Mouse (Mus musculus) liver, adult 2 months (tissue): ENCODE measurements around the gene Oxct2a. TPM values are rescaled to one million over a fixed set of nuclear protein-coding genes. Genes with fewer than 3 reads are reported as not detected.

Experiments used
- DNase-seq: peaks from one replicate; pipeline ENCODE4 v3.0.0-alpha.2; 2011; ENCODE audit warnings: low read depth, low spot score; ENCODE audit errors: extremely low read depth
- H3K27ac ChIP-seq: fragments of 200-500 bp; replicated peaks from 2 replicates; pipeline ENCODE4 v1.5.1; 2012; ENCODE audit warnings: low read depth, mild to moderate bottlenecking, control low read depth, inconsistent platforms, low read length; ENCODE audit not compliant: insufficient read depth
- H3K27me3 ChIP-seq: fragments of 200-500 bp; 2 replicates; pipeline ENCODE4 v1.6.1; 2012; ENCODE audit warnings: mild to moderate bottlenecking, moderate library complexity, low read length, inconsistent platforms; ENCODE audit not compliant: control insufficient read depth, insufficient read depth
- H3K36me3 ChIP-seq: fragments of 200-500 bp; 2 replicates; pipeline ENCODE4 v1.6.1; 2012; ENCODE audit warnings: low read length, inconsistent platforms; ENCODE audit not compliant: control insufficient read depth, insufficient read depth
- H3K4me1 ChIP-seq: fragments of 200-500 bp; 2 replicates; pipeline ENCODE4 v1.6.1; 2011; ENCODE audit warnings: low read length; ENCODE audit not compliant: control insufficient read depth, insufficient read depth
- H3K4me3 ChIP-seq: fragments of 200-500 bp; 2 replicates; pipeline ENCODE4 v1.5.1; 2011; ENCODE audit warnings: low read depth, mild to moderate bottlenecking, control low read depth, low read length, moderate library complexity; ENCODE audit not compliant: insufficient read depth
- H3K79me2 ChIP-seq: fragments of 200-500 bp; 2 replicates; pipeline ENCODE4 v1.6.1; 2012; ENCODE audit warnings: inconsistent platforms, mild to moderate bottlenecking, low read length, moderate library complexity; ENCODE audit not compliant: control insufficient read depth, insufficient read depth
- H3K9ac ChIP-seq: fragments of 200-500 bp; 2 replicates; pipeline ENCODE4 v1.6.1; 2012; ENCODE audit warnings: low read depth, mild to moderate bottlenecking, control low read depth, inconsistent platforms, low read length
- CTCF ChIP-seq: fragments of 200-500 bp; IDR thresholded peaks from 2 replicates; pipeline ENCODE4 v1.5.1; 2011; ENCODE audit warnings: low read depth, low read length, control low read depth
- POLR2A ChIP-seq: fragments of 200-500 bp; IDR thresholded peaks from 2 replicates; pipeline ENCODE4 v1.6.1; 2011; ENCODE audit warnings: low read length, control low read depth; ENCODE audit not compliant: insufficient read depth; ENCODE audit errors: extremely low read depth
- WGBS: fragments of 180-500 bp; shearing (Covaris S2); methylation state at CpG from one replicate; pipeline ENCODE4 v1.1.7; 2018; 5-methylcytosine and 5-hydroxymethylcytosine counted together
- polyA plus RNA-seq: library from polyadenylated mRNA; depleted of rRNA; stranded (reverse); fragments of >200 nt; gene quantifications from 2 replicates; pipeline ENCODE4 v1.2.3, GENCODE M21; 2012; rRNA removed
- total RNA-seq: library from RNA; depleted of rRNA; stranded (reverse); fragments of >200 nt; gene quantifications from 2 replicates; pipeline ENCODE4 v1.2.3, GENCODE M21; 2014; rRNA removed

The Oxct2a gene
- total and polyA plus RNA-seq, 2 experiments, result not detected

GRCm38 (mm10) chr4:123280117-123280516 lies 43.3 kb downstream of the Oxct2a start:
- H3K27me3 ChIP-seq, result no peaks in the 10 kb centered on the region
- no peak for TF ChIP-seq CTCF
- no peak for TF ChIP-seq POLR2A
- no peak for DNase-seq
- no peak overlapping the region for H3K27ac ChIP-seq
- H3K9ac ChIP-seq, result no peak overlapping the region
- H3K79me2 ChIP-seq, result peaks cover 7% of the 10 kb centered on the region; the same call in 1 of the 2 replicates
- 79% methylated on average over 3 of the region's 3 CpGs for WGBS
- H3K4me3 ChIP-seq, result no peak overlapping the region
- no peaks in the 10 kb centered on the region for H3K36me3 ChIP-seq
- H3K4me1 ChIP-seq, result peaks cover 10% of the 10 kb centered on the region

Other genes starting within 250 kb of the Oxct2a start
- gene Bmp8b, start 218.5 kb downstream of the Oxct2a start, total RNA-seq, result not detected in 2 replicates
- gene Bmp8b, start 218.5 kb downstream of the Oxct2a start, polyA plus RNA-seq, result 0.02 and 0.16 TPM in 2 replicates
- gene Oxct2b, start 207.4 kb downstream of the Oxct2a start, total RNA-seq, result not detected in 2 replicates
- not detected in 2 replicates for gene Oxct2b, start 207.4 kb downstream of the Oxct2a start, polyA plus RNA-seq
- gene Ppie, start 183.7 kb downstream of the Oxct2a start, total RNA-seq, result 15.2 and 17.2 TPM in 2 replicates
- gene Ppie, start 183.7 kb downstream of the Oxct2a start, polyA plus RNA-seq, result 7.7 and 8.7 TPM in 2 replicates
- 0.20 TPM in 1 of 2 replicates, not detected in the other for gene Hpcal4, start 140.4 kb downstream of the Oxct2a start, total RNA-seq
- not detected in 2 replicates for gene Hpcal4, start 140.4 kb downstream of the Oxct2a start, polyA plus RNA-seq
- 0.20 TPM in 1 of 2 replicates, not detected in the other for gene Nt5c1a, start 122.1 kb downstream of the Oxct2a start, total RNA-seq
- gene Nt5c1a, start 122.1 kb downstream of the Oxct2a start, polyA plus RNA-seq, result not detected in 2 replicates
- 0.28 and 0.60 TPM in 2 replicates for gene Heyl, start 90.1 kb downstream of the Oxct2a start, total RNA-seq
- 1.0 and 1.4 TPM in 2 replicates for gene Heyl, start 90.1 kb downstream of the Oxct2a start, polyA plus RNA-seq
- 25.3 and 41.9 TPM in 2 replicates for gene Pabpc4, start 61.3 kb downstream of the Oxct2a start, total RNA-seq
- 40.8 and 54.4 TPM in 2 replicates for gene Pabpc4, start 61.3 kb downstream of the Oxct2a start, polyA plus RNA-seq
- gene Bmp8a, start 19.6 kb upstream of the Oxct2a start, total RNA-seq, result not detected in 2 replicates
- gene Bmp8a, start 19.6 kb upstream of the Oxct2a start, polyA plus RNA-seq, result not detected in 2 replicates